Mouse (Mus musculus) thymus, postnatal 0 days (tissue): ENCODE measurements around the gene BC016579. TPM values are rescaled to one million over a fixed set of nuclear protein-coding genes. Genes with fewer than 3 reads are reported as not detected.

ENCODE experiments used
- DNase-seq: peaks from one replicate; pipeline ENCODE4 v3.0.0-alpha.2; 2015; ENCODE audit warnings: low spot score
- polyA plus RNA-seq: library from polyadenylated mRNA; unstranded; fragments of >200 nt; fragmentation: Nextera tagmentation; extraction: Ambion mirVana; gene quantifications from 2 replicates; pipeline ENCODE4 v1.2.1, GENCODE M21; 2015

BC016579 gene
- polyA plus RNA-seq, 1 experiment from 2014 or later = 0.34 TPM

GRCm38 (mm10) chr16:45643944-45644343 is 9.9 kb downstream of the BC016579 start:
- no peak for DNase-seq

- no peak for DNase-seq
These were observed 12.6 kb downstream of the BC016579 start for GRCm38 (mm10) chr16:45641301-45641700.

GRCm38 (mm10) chr16:45640070-45640762 is 13.7 kb downstream of the BC016579 start:
- DNase-seq = no peak

- DNase-seq = no peak
These were observed 18.0 kb downstream of the BC016579 start for GRCm38 (mm10) chr16:45635826-45636225.

- no peak for DNase-seq
These were observed 21.4 kb downstream of the BC016579 start for GRCm38 (mm10) chr16:45632420-45632819.

GRCm38 (mm10) chr16:45630347-45630960 is 23.4 kb downstream of the BC016579 start:
- peak; percentile 58 for DNase-seq

GRCm38 (mm10) chr16:45629497-45630105 is 24.3 kb downstream of the BC016579 start:
- no peak for DNase-seq

GRCm38 (mm10) chr16:45625342-45625741 is 28.5 kb downstream of the BC016579 start:
- no peak for DNase-seq

- DNase-seq = no peak
These were observed 29.1 kb downstream of the BC016579 start for GRCm38 (mm10) chr16:45624791-45625190.

GRCm38 (mm10) chr16:45623230-45623629 is 30.6 kb downstream of the BC016579 start:
- DNase-seq = no peak

- no peak for DNase-seq
These were observed 34.0 kb downstream of the BC016579 start for GRCm38 (mm10) chr16:45619751-45620375.

GRCm38 (mm10) chr16:45615944-45616343 is 37.9 kb downstream of the BC016579 start:
- no peak for DNase-seq

GRCm38 (mm10) chr16:45613247-45613646 is 40.6 kb downstream of the BC016579 start:
- no peak for DNase-seq

- no peak for DNase-seq
These were observed 43.6 kb downstream of the BC016579 start, which contains the start of gene Gcsam for GRCm38 (mm10) chr16:45610267-45610666. Gene Gcsam, plus strand, starts transcription at chr16:45610380.

GRCm38 (mm10) chr16:45609300-45609699 is 44.6 kb downstream of the BC016579 start:
- DNase-seq = peak; percentile 35

GRCm38 (mm10) chr16:45608481-45608954 is 45.4 kb downstream of the BC016579 start:
- no peak for DNase-seq

GRCm38 (mm10) chr16:45595494-45595893 is 58.4 kb downstream of the BC016579 start:
- DNase-seq = no peak

- DNase-seq = no peak
These were observed 60.2 kb downstream of the BC016579 start for GRCm38 (mm10) chr16:45593656-45594055.

GRCm38 (mm10) chr16:45582512-45582911 is 71.4 kb downstream of the BC016579 start:
- peak; percentile 46 for DNase-seq

- DNase-seq = no peak
These were observed 74.0 kb downstream of the BC016579 start for GRCm38 (mm10) chr16:45579883-45580282.
